Mouse (Mus musculus) brain, embryonic 14.5 days (tissue): ENCODE measurements around the gene Fam76a.

Experiments used
- CTCF ChIP-seq: fragments of 200-500 bp; IDR thresholded peaks from 2 replicates; pipeline ENCODE4 v1.5.1; 2012; ENCODE audit warnings: inconsistent platforms, mild to moderate bottlenecking, moderate library complexity, borderline replicate concordance; ENCODE audit not compliant: insufficient read depth, insufficient read length; ENCODE audit errors: extremely low read depth
- POLR2A ChIP-seq: fragments of 200-500 bp; IDR thresholded peaks from 2 replicates; pipeline ENCODE4 v1.6.1; 2012; ENCODE audit warnings: mild to moderate bottlenecking, inconsistent platforms, borderline replicate concordance; ENCODE audit not compliant: poor library complexity, insufficient read depth, insufficient read length, severe bottlenecking; ENCODE audit errors: extremely low read depth

GRCm38 (mm10) chr4:132945261-132946046, 23.1 kb upstream of the Fam76a start:
- TF ChIP-seq CTCF (peak; percentile 95), POLR2A (no peak)
